Mouse (Mus musculus): ENCODE data around the gene Cyp2d11.
A peak's percentile ranks its signal among the peaks of the same experiment; 100 is the strongest.

The Cyp2d11 gene

DNA sequence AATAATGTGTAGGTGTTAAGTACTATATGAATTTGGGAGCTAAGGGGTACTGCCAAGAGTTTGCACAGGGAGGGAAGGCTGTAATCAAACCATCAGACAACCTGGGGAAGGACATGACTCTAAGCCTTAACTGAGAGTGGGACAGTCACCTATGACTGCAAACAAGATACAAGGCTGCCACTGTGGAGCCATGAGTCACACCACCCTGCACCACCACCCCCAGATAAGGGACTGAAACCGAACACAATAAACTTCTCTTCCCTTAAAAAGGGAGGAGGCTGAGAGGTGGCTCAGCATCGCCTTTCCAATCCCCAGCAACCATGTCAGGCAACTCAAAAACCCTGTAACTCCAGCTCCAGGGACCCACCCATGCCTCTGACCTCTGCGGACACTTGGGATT lies 42.3 kb downstream of the Cyp2d11 start:
- no peak for DNase-seq (ENCODE audit: low spot score in 2 of 2)

GRCm38 (mm10) chr15:82350349-82350748 lies 43.5 kb downstream of the Cyp2d11 start:
- no peak for DNase-seq (ENCODE audit: low spot score in 2 of 2)

DNA sequence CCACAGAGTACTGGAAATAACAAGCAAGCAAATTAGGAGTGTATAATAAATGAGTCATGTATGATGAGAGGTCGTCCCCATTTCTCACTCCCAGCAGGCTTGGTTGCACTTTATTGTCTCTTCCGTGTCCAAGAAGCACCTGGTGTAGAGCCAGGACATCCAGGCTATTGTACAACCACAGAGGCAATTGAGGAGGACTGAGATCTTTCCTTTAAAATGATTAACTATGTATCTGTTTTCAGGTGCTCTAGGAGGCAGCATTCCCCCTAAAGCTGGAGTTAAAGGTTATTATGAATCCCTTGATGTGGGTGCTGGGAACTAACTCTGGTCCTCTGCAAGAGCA lies 44.9 kb downstream of the Cyp2d11 start:
- DNase-seq (ENCODE audit: low spot score in 2 of 2): no peak

DNA sequence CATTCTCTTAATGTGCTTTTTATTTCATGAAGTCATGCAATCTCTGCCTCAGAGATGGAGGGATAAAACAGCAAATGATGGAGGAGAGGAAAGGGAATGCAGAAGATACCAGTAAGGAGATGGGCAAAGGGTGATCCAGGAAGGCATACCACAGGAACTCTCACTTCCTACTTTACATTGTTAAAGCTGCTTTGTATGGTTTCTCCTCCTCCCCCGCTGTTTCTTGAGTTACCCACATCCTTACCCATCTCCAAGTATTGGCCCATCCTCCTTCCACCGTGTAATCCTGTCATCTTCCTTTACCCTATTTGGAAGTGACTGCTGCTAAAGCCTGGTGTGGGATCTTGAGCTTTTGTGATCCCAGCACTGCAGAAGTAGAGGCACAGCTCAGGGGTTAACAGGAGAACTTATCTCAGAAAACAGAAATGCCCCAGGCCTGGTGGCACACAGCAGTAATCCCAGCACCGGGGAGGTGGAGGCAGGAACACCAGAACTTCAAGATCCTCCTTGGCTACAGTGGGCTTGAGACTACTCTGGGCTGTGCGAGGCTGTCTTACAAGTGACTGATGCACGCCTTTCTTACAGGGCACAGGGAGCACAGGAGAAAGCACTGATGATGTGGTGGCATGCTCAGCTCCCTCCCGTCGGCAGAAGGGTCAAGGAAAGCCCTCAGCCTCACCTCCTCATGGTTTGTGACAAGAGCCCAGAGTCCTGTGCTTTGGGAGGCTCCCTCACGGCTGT lies 45.4 kb downstream of the Cyp2d11 start:
- no peak for DNase-seq (ENCODE audit: low spot score in 2 of 2)

DNA sequence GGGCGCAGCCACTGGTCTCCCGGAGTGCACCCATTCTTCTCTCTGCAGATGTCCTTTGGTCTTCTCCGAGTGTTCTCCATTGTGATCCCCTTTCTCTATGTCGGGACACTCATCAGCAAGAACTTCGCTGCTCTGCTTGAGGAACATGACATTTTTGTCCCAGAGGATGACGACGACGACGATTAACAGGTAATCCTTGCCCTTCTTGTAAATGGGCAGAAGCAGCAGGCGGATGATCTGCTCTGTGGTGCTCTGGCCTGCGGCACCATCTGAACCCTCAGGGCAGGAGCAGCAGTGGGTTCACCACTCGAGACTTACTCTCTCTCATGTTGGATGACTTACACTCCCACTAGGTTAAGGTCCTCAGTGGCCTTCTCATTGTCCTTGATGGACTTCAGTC lies 46.0 kb downstream of the Cyp2d11 start:
- no peak for DNase-seq (ENCODE audit: low spot score in 2 of 2)

GRCm38 (mm10) chr15:82347303-82347676 lies 46.5 kb downstream of the Cyp2d11 start:
- no peak for DNase-seq (ENCODE audit: low spot score in 2 of 2)

DNA sequence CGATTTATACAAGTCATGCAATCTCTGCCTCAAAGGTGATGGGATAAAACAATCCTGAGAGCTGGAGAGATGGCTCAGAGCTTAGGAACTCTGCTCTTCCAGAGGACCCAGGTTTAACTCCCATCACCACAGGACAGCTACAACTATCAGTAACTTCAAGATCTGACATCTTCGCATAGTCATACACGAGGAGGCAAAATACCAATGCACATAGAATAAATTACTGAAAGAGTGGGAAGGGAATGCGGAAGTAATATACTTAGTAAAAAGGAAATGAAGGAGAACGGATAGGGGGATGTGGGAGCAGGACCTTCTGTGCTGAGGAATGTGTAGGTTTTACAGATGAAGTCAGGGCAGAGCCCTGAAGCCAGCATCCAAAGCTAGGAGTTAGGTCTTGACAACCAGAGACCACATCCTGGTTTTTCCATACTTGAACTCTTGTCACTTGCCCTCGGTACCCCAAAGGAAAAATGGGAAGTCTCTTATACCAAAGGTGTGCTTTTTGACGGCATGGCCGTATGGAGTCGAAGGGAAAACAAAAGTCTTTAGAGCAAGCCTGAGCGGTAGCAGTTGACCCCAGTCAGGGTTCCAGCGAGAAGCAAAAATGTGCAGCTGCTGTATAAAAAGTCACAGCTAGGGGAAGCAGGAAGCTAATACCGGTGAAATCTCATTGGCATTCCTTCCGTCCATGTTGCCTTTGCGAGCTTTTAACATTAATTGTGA lies 47.1 kb downstream of the Cyp2d11 start:
- DNase-seq (ENCODE audit: low spot score in 2 of 2): no peak

DNA sequence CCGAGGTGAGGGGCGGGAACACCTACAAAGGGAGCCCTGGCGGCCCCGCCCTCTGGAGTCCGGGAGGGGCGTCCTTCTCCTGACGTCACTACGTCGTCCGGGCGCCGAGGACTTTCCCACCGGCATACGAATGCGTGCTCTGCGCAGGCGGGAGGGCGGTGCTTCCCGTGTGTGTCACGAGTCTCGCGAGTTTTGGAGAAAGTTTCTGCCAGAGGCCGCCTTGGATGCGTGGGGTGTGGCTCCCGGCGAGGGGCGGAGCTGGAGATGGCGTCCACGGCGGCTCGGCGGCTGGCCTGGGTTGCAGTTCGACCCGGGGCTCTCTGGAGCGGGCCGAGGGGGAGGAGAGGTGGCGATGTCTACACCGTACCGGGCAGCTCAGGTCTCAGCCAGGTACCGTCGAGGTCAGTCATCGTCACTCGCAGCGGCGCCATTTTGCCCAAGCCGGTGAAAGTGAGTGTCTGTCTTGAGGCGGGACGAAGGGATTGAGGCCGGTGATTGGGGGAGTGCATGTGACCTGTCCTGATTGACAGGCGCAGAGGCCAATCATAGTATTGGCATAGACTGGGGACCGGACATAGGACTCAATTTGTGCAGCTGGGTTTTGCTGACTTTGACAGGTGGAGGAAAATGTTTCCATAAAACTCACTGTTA lies 47.9 kb downstream of the Cyp2d11 start:
- DNase-seq (ENCODE audit: low spot score in 2 of 2): peak; percentile 96 to 97

DNA sequence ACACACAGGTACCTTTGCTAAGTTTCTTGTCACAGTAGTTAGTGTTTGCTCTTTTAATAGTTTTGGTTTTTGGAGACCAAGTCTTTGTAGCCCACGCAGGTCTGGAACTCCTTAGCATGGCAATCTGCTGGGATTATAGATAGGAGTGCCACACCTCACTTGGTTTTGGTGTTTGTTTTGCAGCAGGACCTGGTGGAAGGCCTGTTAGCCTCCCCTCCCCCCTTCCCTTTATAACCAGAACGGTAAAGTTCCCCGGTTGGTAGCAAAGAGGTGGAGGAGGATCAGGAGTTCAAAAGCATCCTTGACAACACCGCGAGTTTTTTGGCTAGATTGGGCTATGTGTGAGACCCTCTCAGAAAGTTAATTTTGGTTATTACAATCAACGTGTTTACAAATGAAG lies 48.9 kb downstream of the Cyp2d11 start:
- no peak for DNase-seq (ENCODE audit: low spot score in 2 of 2)

DNA sequence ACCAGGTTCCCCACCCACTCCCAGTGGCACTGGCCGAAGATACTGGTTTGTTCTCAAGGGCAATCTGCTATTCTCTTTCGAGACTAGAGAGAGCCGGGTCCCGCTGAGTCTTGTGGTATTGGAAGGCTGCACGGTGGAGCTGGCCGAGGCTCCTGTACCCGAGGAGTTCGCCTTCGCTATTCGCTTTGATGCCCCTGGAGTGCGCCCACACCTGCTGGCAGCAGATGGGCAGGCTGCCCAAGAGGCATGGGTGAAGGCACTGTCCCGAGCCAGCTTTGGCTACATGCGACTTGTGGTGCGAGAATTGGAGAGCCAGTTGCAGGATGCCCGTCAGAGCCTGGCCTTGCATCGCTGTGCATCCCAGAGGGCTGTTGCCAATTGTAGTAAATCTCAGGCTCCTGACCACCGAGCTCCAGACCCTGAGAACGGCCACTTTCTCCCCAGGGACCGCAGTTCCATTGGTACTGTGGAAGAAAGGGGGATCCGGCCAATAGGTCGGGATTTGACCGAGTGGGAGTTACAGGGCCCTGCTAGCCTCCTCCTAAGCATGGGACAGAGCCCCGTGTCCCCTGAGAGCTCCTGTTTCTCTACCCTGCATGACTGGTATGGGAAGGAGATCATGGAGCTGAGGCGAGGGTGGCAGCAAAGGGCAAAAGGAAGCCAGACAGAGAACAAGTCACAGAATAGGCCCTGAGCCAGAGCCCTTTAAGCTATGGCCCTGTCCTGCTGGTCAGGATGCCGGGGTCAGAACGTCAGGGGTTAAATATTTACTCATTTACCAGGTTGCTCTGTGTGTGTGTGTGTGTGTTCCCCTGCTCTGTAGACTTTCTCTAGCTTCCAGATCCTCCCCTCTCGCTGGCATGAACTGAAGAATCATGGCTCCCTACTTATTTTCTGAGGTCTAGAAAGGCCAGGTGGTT lies 50.2 kb downstream of the Cyp2d11 start:
- DNase-seq (ENCODE audit: low spot score in 2 of 2): no peak

GRCm38 (mm10) chr15:82342543-82342935 lies 51.3 kb downstream of the Cyp2d11 start:
- DNase-seq (ENCODE audit: low spot score in 2 of 2): no peak

- DNase-seq (ENCODE audit: low spot score in 2 of 2): no peak
Observed at GRCm38 (mm10) chr15:82341675-82342542, 51.9 kb downstream of the Cyp2d11 start.

- DNase-seq (ENCODE audit: low spot score in 2 of 2): no peak
Observed at GRCm38 (mm10) chr15:82341036-82341501, 52.8 kb downstream of the Cyp2d11 start.

DNA sequence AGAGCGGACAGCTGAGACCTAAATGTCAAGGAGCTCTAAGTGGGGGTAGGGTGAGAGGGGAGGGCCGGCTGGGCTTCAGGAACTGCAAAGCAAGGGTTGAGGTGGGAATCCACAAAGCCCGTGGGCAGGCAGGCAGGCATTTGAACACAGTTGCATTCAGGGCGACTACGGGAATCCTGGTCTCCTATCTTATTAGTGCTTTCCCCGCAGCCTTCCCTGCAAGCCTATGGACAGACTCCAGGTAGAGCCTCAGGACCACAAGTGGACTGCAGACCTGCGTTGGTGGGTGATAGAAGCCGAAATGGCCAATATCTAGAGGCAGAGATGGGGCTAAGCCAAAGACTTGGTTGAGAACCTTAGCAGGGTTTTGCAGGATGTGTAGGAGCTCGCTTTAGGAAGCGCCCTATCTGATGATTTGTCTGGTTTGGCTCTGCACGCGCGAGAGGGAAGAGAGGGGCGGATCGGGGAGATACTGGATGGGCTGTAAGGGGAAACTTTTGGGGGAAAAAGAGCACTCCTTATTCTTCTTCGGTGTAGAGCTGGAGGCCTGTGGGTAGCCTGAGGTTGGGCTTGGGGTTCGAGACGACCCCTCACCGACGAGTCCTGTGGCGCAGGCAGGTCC lies 53.3 kb downstream of the Cyp2d11 start:
- no peak for DNase-seq (ENCODE audit: low spot score in 2 of 2)

DNA sequence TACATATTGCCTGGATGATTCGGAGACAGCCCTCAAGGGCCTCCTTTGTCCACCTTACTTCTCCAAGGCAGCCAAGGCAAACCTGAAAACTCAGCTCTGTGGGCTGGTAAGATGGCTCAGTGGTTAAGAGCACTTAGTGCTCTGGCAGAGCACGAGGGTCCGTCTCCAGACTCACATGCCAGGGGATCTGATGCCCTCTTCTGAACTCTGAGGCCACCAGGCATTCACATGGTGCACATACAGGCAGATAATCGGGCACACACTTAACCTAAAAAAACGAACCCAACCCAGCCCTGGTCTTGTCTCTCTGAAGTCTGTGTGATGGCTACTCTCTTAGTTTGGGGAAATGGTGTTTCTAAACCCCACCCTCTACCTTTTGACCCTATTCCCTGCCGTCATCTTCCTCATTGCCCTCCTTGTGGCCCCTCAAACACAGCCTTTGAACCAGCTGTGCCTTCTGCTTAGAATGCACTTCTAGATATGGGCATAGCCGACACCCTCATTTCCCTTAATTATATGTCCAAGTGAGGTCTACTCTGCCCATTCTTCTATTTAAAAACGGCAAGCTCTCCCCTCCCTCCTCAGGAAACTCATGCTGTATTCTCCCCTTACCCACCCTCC lies 54.1 kb downstream of the Cyp2d11 start:
- no peak for DNase-seq (ENCODE audit: low spot score in 2 of 2)

Data from right cerebral cortex, postnatal 36 days (tissue).